Mouse (Mus musculus) megakaryocyte, embryonic 14.5 days (primary cell): ENCODE measurements at regions not wholly inside any gene's neighbourhood (a gene's known extent, or its start where the extent isn't known, plus 50 kb on each side); places are given as distances from the start of the nearest gene placed in this dataset.

Source experiments
- H3K27me3 ChIP-seq: replicated peaks from 2 replicates; pipeline ENCODE3; 2012; ENCODE audit warnings: inconsistent platforms
- H3K36me3 ChIP-seq: replicated peaks from 2 replicates; pipeline ENCODE3; 2012; ENCODE audit warnings: low read length, inconsistent platforms, mixed read lengths
- H3K4me1 ChIP-seq: 2 replicates; pipeline ENCODE4 v1.6.1; 2012; ENCODE audit warnings: inconsistent platforms
- H3K4me3 ChIP-seq: replicated peaks from 2 replicates; pipeline ENCODE3; 2012; ENCODE audit warnings: moderate library complexity, mild to moderate bottlenecking, inconsistent platforms
- H3K9me3 ChIP-seq: 2 replicates; pipeline ENCODE4 v1.6.1; 2012; ENCODE audit warnings: inconsistent platforms
- FLI1 ChIP-seq: IDR thresholded peaks from 2 replicates; pipeline ENCODE4 v1.6.1; 2012; ENCODE audit warnings: low read length, inconsistent platforms, mixed read lengths
- GATA1 ChIP-seq: IDR thresholded peaks from 3 replicates; pipeline ENCODE4 v1.6.1; 2012; ENCODE audit warnings: mixed read lengths, low read length, inconsistent platforms, borderline replicate concordance

GRCm38 (mm10) chr10:99456180-99456579, 193.1 kb downstream of the Dusp6 start:
- Histone ChIP-seq H3K4me3 (no peak overlapping the region), H3K36me3 (no peaks in the 10 kb centered on the region), H3K9me3 (no peaks in the 10 kb centered on the region), H3K4me1 (peaks cover 24% of the 10 kb centered on the region), H3K27me3 (no peaks in the 10 kb centered on the region)
- TF ChIP-seq FLI1 (no peak), GATA1 (no peak)

- Histone ChIP-seq H3K4me3 (no peak overlapping the region), H3K9me3 (no peaks in the 10 kb centered on the region), H3K36me3 (no peaks in the 10 kb centered on the region), H3K4me1 (peaks cover 36% of the 10 kb centered on the region), H3K27me3 (no peaks in the 10 kb centered on the region)
- no peak for TF ChIP-seq GATA1
- no peak for TF ChIP-seq FLI1
Observed at GRCm38 (mm10) chr10:99458047-99458446, 195.0 kb downstream of the Dusp6 start.

GRCm38 (mm10) chr10:99459171-99459660, 196.2 kb downstream of the Dusp6 start:
- Histone ChIP-seq H3K36me3 (no peaks in the 10 kb centered on the region), H3K27me3 (no peaks in the 10 kb centered on the region), H3K9me3 (no peaks in the 10 kb centered on the region), H3K4me1 (peaks cover 36% of the 10 kb centered on the region), H3K4me3 (peak overlapping the region; percentile 92)
- TF ChIP-seq FLI1 = no peak
- no peak for TF ChIP-seq GATA1

GRCm38 (mm10) chr10:99459823-99460361, 196.9 kb downstream of the Dusp6 start:
- Histone ChIP-seq H3K4me1 (peaks cover 36% of the 10 kb centered on the region), H3K36me3 (no peaks in the 10 kb centered on the region), H3K4me3 (peak overlapping the region; percentile 92), H3K9me3 (no peaks in the 10 kb centered on the region), H3K27me3 (no peaks in the 10 kb centered on the region)
- TF ChIP-seq GATA1 (no peak), FLI1 (no peak)

- TF ChIP-seq FLI1 (no peak), GATA1 (no peak)
- H3K4me3 ChIP-seq = peak overlapping the region; percentile 92
- no peaks in the 10 kb centered on the region for H3K36me3 ChIP-seq
- peaks cover 30% of the 10 kb centered on the region for H3K4me1 ChIP-seq
- no peaks in the 10 kb centered on the region for H3K9me3 ChIP-seq
- no peaks in the 10 kb centered on the region for H3K27me3 ChIP-seq
Observed at GRCm38 (mm10) chr10:99460847-99461445, 197.9 kb downstream of the Dusp6 start.

GRCm38 (mm10) chr10:99461446-99461966, 198.5 kb downstream of the Dusp6 start:
- Histone ChIP-seq H3K4me3 (peak overlapping the region; percentile 92), H3K9me3 (no peaks in the 10 kb centered on the region), H3K4me1 (peaks cover 30% of the 10 kb centered on the region), H3K36me3 (no peaks in the 10 kb centered on the region), H3K27me3 (no peaks in the 10 kb centered on the region)
- TF ChIP-seq FLI1 (no peak), GATA1 (no peak)

- Histone ChIP-seq H3K9me3 (no peaks in the 10 kb centered on the region), H3K27me3 (no peaks in the 10 kb centered on the region), H3K36me3 (no peaks in the 10 kb centered on the region), H3K4me3 (no peak overlapping the region), H3K4me1 (peaks cover 25% of the 10 kb centered on the region)
- TF ChIP-seq GATA1 (no peak), FLI1 (no peak)
Observed at GRCm38 (mm10) chr10:99466695-99467094, 203.7 kb downstream of the Dusp6 start.

- TF ChIP-seq GATA1 = no peak
- no peak for TF ChIP-seq FLI1
- Histone ChIP-seq H3K4me3 (peak overlapping the region; percentile 86), H3K36me3 (no peaks in the 10 kb centered on the region), H3K27me3 (no peaks in the 10 kb centered on the region), H3K9me3 (no peaks in the 10 kb centered on the region), H3K4me1 (peaks cover 23% of the 10 kb centered on the region)
Observed at GRCm38 (mm10) chr10:99467319-99467842, 204.3 kb downstream of the Dusp6 start.

- Histone ChIP-seq H3K9me3 (0 out of 2 replicates have a peak, but pooled peaks cover 3% of the 10 kb centered on the region), H3K27me3 (no peaks in the 10 kb centered on the region), H3K4me1 (peaks cover 19% of the 10 kb centered on the region), H3K36me3 (no peaks in the 10 kb centered on the region), H3K4me3 (no peak overlapping the region)
- no peak for TF ChIP-seq GATA1
- TF ChIP-seq FLI1 = no peak
Observed at GRCm38 (mm10) chr10:99468971-99469370, 205.9 kb downstream of the Dusp6 start.
